Mouse (Mus musculus): ENCODE data around the gene Shisa5. TPM values are rescaled to one million over a fixed set of nuclear protein-coding genes. Genes with fewer than 3 reads are reported as not detected.

The Shisa5 gene
- polyA plus RNA-seq, 1 experiment: 21.0 TPM

- Histone ChIP-seq H3K4me1 (ENCODE audit: control insufficient read depth, insufficient read depth, low read length) (peaks cover 17% of the 10 kb centered on the region), H3K36me3 (ENCODE audit: control insufficient read depth, insufficient read depth, low read length) (no peaks in the 10 kb centered on the region), H3K27ac (ENCODE audit: control insufficient read depth, insufficient read depth, low read depth, low read length) (no peak overlapping the region), H3K4me3 (ENCODE audit: control insufficient read depth, low read depth, low read length) (no peak overlapping the region), H3K27me3 (ENCODE audit: control insufficient read depth, insufficient read depth, low read length) (no peaks in the 10 kb centered on the region)
- TF ChIP-seq CTCF (IDR thresholded peaks at IDR 0.05; ENCODE audit: control insufficient read depth, insufficient read depth, insufficient replicate concordance, low read depth, low read length) (no peak), POLR2A (IDR thresholded peaks at IDR 0.05; ENCODE audit: control insufficient read depth, low read depth, low read length) (no peak)
These were observed 60.6 kb downstream of the Shisa5 start for GRCm38 (mm10) chr9:109098969-109099368.

DNA sequence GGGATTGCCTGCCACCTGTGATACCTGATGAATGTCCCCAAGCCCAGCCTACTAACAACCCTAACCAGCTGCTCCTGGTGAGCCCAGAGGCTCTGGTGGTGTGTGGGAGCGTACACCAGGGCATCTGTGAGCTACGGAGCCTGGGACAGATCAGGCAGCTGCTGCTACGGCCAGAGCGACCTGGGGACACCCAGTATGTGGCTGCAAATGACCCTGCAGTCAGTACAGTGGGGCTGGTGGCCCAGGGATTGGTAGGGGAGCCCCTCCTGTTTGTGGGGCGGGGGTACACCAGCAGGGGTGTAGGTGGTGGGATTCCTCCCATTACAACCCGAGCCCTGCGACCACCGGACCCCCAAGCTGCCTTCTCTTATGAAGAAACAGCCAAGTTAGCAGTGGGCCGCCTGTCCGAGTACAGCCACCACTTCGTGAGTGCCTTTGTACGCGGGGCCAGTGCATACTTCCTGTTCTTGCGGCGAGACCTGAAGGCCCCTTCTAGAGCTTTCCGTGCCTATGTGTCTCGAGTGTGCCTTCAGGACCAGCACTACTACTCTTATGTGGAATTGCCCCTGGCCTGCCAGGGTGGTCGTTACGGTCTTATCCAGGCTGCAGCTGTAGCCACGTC lies 62.1 kb downstream of the Shisa5 start:
- Histone ChIP-seq H3K27me3 (ENCODE audit: control insufficient read depth, insufficient read depth, low read length) (no peaks in the 10 kb centered on the region), H3K27ac (ENCODE audit: control insufficient read depth, insufficient read depth, low read depth, low read length) (no peak overlapping the region), H3K36me3 (ENCODE audit: control insufficient read depth, insufficient read depth, low read length) (no peaks in the 10 kb centered on the region), H3K4me3 (ENCODE audit: control insufficient read depth, low read depth, low read length) (no peak overlapping the region), H3K4me1 (ENCODE audit: control insufficient read depth, insufficient read depth, low read length) (peaks cover 8% of the 10 kb centered on the region)
- TF ChIP-seq POLR2A (IDR thresholded peaks at IDR 0.05; ENCODE audit: control insufficient read depth, low read depth, low read length) (no peak), CTCF (IDR thresholded peaks at IDR 0.05; ENCODE audit: control insufficient read depth, insufficient read depth, insufficient replicate concordance, low read depth, low read length) (no peak)

GRCm38 (mm10) chr9:109101933-109102445 lies 63.6 kb downstream of the Shisa5 start:
- no peaks in the 10 kb centered on the region for H3K36me3 ChIP-seq (ENCODE audit: control insufficient read depth, insufficient read depth, low read length)
- no peaks in the 10 kb centered on the region for H3K27me3 ChIP-seq (ENCODE audit: control insufficient read depth, insufficient read depth, low read length)
- H3K4me3 ChIP-seq (ENCODE audit: control insufficient read depth, low read depth, low read length): no peak overlapping the region
- TF ChIP-seq POLR2A (IDR thresholded peaks at IDR 0.05; ENCODE audit: control insufficient read depth, low read depth, low read length): no peak
- no peak for TF ChIP-seq CTCF (IDR thresholded peaks at IDR 0.05; ENCODE audit: control insufficient read depth, insufficient read depth, insufficient replicate concordance, low read depth, low read length)
- no peak overlapping the region for H3K27ac ChIP-seq (ENCODE audit: control insufficient read depth, insufficient read depth, low read depth, low read length)
- no peaks in the 10 kb centered on the region; the same call in 1 of the 2 replicates for H3K4me1 ChIP-seq (ENCODE audit: control insufficient read depth, insufficient read depth, low read length)

DNA sequence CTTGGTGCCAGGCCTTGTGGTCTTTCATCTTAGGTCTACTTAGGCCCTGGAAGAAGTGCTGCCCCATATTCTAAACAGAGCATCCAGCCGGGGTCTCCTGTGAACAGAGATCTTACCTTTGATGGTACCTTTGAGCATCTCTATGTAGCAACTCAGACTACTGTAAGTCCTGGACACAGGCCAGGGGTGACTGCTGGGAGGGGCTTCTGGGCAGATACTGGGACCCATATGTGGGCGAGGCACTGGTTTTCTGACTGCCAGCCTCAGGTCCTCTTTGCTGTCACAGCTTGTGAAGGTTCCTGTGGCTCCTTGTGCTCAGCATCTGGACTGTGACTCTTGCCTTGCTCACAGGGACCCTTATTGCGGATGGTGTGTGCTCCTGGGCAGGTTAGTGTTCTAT lies 64.2 kb downstream of the Shisa5 start:
- Histone ChIP-seq H3K27me3 (ENCODE audit: control insufficient read depth, insufficient read depth, low read length) (no peaks in the 10 kb centered on the region), H3K27ac (ENCODE audit: control insufficient read depth, insufficient read depth, low read depth, low read length) (no peak overlapping the region), H3K4me1 (ENCODE audit: control insufficient read depth, insufficient read depth, low read length) (no peaks in the 10 kb centered on the region; the same call in 1 of the 2 replicates), H3K4me3 (ENCODE audit: control insufficient read depth, low read depth, low read length) (no peak overlapping the region), H3K36me3 (ENCODE audit: control insufficient read depth, insufficient read depth, low read length) (no peaks in the 10 kb centered on the region)
- TF ChIP-seq POLR2A (IDR thresholded peaks at IDR 0.05; ENCODE audit: control insufficient read depth, low read depth, low read length) (no peak), CTCF (IDR thresholded peaks at IDR 0.05; ENCODE audit: control insufficient read depth, insufficient read depth, insufficient replicate concordance, low read depth, low read length) (no peak)

DNA sequence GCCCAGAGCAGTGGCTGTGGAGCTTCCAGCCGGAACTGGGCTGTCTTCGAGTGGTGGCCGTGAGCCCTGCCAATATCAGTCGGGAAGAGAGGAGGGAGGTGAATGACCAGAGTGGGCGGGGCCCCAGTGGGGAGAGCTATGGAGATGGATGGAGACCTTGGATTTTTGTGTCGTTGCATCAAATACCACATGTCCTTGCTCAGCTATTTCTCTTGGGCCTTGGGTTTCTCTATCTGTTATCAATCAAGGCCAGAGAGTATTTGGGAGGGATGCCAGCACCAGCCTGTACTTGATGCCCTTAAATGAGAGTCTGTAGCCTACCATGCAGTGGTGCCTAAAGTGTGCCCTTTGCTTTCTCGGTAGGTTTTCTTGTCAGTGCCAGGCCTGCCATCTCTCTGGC lies 64.9 kb downstream of the Shisa5 start:
- H3K27me3 ChIP-seq (ENCODE audit: control insufficient read depth, insufficient read depth, low read length): no peaks in the 10 kb centered on the region
- H3K4me3 ChIP-seq (ENCODE audit: control insufficient read depth, low read depth, low read length): no peak overlapping the region
- no peaks in the 10 kb centered on the region for H3K4me1 ChIP-seq (ENCODE audit: control insufficient read depth, insufficient read depth, low read length)
- no peak overlapping the region for H3K27ac ChIP-seq (ENCODE audit: control insufficient read depth, insufficient read depth, low read depth, low read length)
- H3K36me3 ChIP-seq (ENCODE audit: control insufficient read depth, insufficient read depth, low read length): no peaks in the 10 kb centered on the region
- TF ChIP-seq POLR2A (IDR thresholded peaks at IDR 0.05; ENCODE audit: control insufficient read depth, low read depth, low read length) (no peak), CTCF (IDR thresholded peaks at IDR 0.05; ENCODE audit: control insufficient read depth, insufficient read depth, insufficient replicate concordance, low read depth, low read length) (no peak)

GRCm38 (mm10) chr9:109104083-109104482 lies 65.7 kb downstream of the Shisa5 start:
- Histone ChIP-seq H3K27ac (ENCODE audit: control insufficient read depth, insufficient read depth, low read depth, low read length) (no peak overlapping the region), H3K36me3 (ENCODE audit: control insufficient read depth, insufficient read depth, low read length) (no peaks in the 10 kb centered on the region), H3K27me3 (ENCODE audit: control insufficient read depth, insufficient read depth, low read length) (no peaks in the 10 kb centered on the region), H3K4me1 (ENCODE audit: control insufficient read depth, insufficient read depth, low read length) (no peaks in the 10 kb centered on the region), H3K4me3 (ENCODE audit: control insufficient read depth, low read depth, low read length) (no peak overlapping the region)
- TF ChIP-seq CTCF (IDR thresholded peaks at IDR 0.05; ENCODE audit: control insufficient read depth, insufficient read depth, insufficient replicate concordance, low read depth, low read length) (no peak), POLR2A (IDR thresholded peaks at IDR 0.05; ENCODE audit: control insufficient read depth, low read depth, low read length) (no peak)

GRCm38 (mm10) chr9:109105011-109105410 lies 66.6 kb downstream of the Shisa5 start:
- TF ChIP-seq POLR2A (IDR thresholded peaks at IDR 0.05; ENCODE audit: control insufficient read depth, low read depth, low read length): no peak
- no peak for TF ChIP-seq CTCF (IDR thresholded peaks at IDR 0.05; ENCODE audit: control insufficient read depth, insufficient read depth, insufficient replicate concordance, low read depth, low read length)
- H3K4me3 ChIP-seq (ENCODE audit: control insufficient read depth, low read depth, low read length): no peak overlapping the region
- no peaks in the 10 kb centered on the region for H3K27me3 ChIP-seq (ENCODE audit: control insufficient read depth, insufficient read depth, low read length)
- H3K4me1 ChIP-seq (ENCODE audit: control insufficient read depth, insufficient read depth, low read length): no peaks in the 10 kb centered on the region
- H3K27ac ChIP-seq (ENCODE audit: control insufficient read depth, insufficient read depth, low read depth, low read length): no peak overlapping the region
- no peaks in the 10 kb centered on the region for H3K36me3 ChIP-seq (ENCODE audit: control insufficient read depth, insufficient read depth, low read length)

Data from testis, adult 2 months (tissue).